13 mouse cellular contexts compared by ENCODE assay signal in genomic region chr1:167368018-167368417, GRCm38 (mm10).
"Had no signal": no experiment of that assay in that cellular context is flagged by ENCODE, and none has a peak within 500 bp of the region (broad histone marks: within the 10 kb centered on the region; RNA-seq: fewer than 3 reads in every experiment).

No protein-coding gene starts in this region.

- H3K9me3 ChIP-seq: limb, embryonic 15.5 days; megakaryocyte, embryonic 14.5 days; midbrain, embryonic 12.5 days; neural tube, embryonic 13.5 days had no signal

- H3K27ac ChIP-seq: limb, embryonic 15.5 days; midbrain, embryonic 12.5 days; neural tube, embryonic 13.5 days had no signal

- H3K4me2 ChIP-seq: limb, embryonic 15.5 days; lung, embryonic 14.5 days; midbrain, embryonic 12.5 days; neural tube, embryonic 13.5 days had no signal

- H3K4me3 ChIP-seq: limb, embryonic 15.5 days; megakaryocyte, embryonic 14.5 days; midbrain, embryonic 12.5 days; neural tube, embryonic 13.5 days had no signal

- H3K27me3 ChIP-seq: limb, embryonic 15.5 days; megakaryocyte, embryonic 14.5 days; midbrain, embryonic 12.5 days; neural tube, embryonic 13.5 days had no signal

- ATAC-seq: midbrain, embryonic 16.5 days had no signal

- DNase-seq: kidney, postnatal 25 days; layer of hippocampus, adult 9-11 months; lung, embryonic 14.5 days; lung, postnatal 10 days; lung, postnatal 4 days; retina, postnatal 1 day; thymus, adult 18-20 months; thymus, postnatal 14 days had no signal

- H3K9ac ChIP-seq: limb, embryonic 15.5 days; lung, embryonic 14.5 days; midbrain, embryonic 12.5 days; neural tube, embryonic 13.5 days had no signal

- H3K4me1 ChIP-seq: limb, embryonic 15.5 days; midbrain, embryonic 12.5 days; neural tube, embryonic 13.5 days had no signal
